Mouse (Mus musculus): ENCODE data around the gene Mospd3. TPM values are rescaled to one million over a fixed set of nuclear protein-coding genes. Genes with fewer than 3 reads are reported as not detected.

Mospd3 gene
- polyA plus RNA-seq, 1 experiment from 2014 or later, result 23.1 TPM

DNA sequence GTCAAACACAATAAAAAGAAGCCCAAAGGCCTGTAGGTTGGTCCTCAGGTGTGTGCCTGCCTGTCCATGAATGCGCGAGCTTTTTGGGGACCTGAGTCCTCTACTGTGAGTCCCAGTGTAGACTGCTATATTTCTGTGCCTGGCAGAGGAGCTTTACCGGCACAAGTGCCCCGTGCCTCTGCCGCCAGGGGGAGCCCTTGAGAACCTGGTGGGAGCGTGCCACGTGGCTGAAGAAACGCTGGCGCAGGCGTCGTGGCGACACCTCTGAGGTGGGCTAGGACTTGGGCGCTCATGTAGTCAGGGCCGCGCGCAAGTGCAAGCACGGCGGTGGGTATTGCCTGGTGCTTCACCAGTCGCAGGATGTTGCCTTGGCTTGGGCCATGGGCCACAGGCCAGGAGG, 40.2 kb upstream of the Mospd3 start, which contains the start of gene Sap25:
Gene Sap25 (plus strand): TSS at position 281 of the 400 bp plus-strand sequence.
- no peak within 1 kb of the TSS for H3K4me3 ChIP-seq (ENCODE audit: low read depth, low read length)
- no peak within 1 kb of the TSS for H3K4me2 ChIP-seq (ENCODE audit: low read depth, low read length)
- peaks cover 17% of the 10 kb centered on the region for H3K27me3 ChIP-seq (ENCODE audit: control insufficient read depth, insufficient read depth, low read depth, low read length)
- ATAC-seq (ENCODE audit: low read depth), result no peak
- WGBS (ENCODE audit: insufficient replicate concordance), result 73% methylated on average over 19 of the region's 19 CpGs
- H3K9ac ChIP-seq (ENCODE audit: low read depth, low read length), result no peak within 1 kb of the TSS
- H3K27ac ChIP-seq (ENCODE audit: low read length), result no peak within 1 kb of the TSS
- H3K36me3 ChIP-seq (ENCODE audit: control insufficient read depth, insufficient read depth), result peaks cover 31% of the 10 kb centered on the region
- peaks cover 15% of the 10 kb centered on the region for H3K4me1 ChIP-seq (ENCODE audit: control insufficient read depth, low read depth, low read length)
- H3K9me3 ChIP-seq (replicated peaks; ENCODE audit: control insufficient read depth, low read length), result no peaks in the 10 kb centered on the region

- no peaks in the 10 kb centered on the region for H3K9me3 ChIP-seq (replicated peaks; ENCODE audit: control insufficient read depth, low read length)
- H3K36me3 ChIP-seq (ENCODE audit: control insufficient read depth, insufficient read depth), result peaks cover 36% of the 10 kb centered on the region
- H3K27me3 ChIP-seq (ENCODE audit: control insufficient read depth, insufficient read depth, low read depth, low read length), result peaks cover 4% of the 10 kb centered on the region
- H3K4me1 ChIP-seq (ENCODE audit: control insufficient read depth, low read depth, low read length), result peaks cover 2% of the 10 kb centered on the region
- H3K4me2 ChIP-seq (ENCODE audit: low read depth, low read length), result no peak overlapping the region
- no peak overlapping the region for H3K27ac ChIP-seq (ENCODE audit: low read length)
- no peak for ATAC-seq (ENCODE audit: low read depth)
- WGBS (ENCODE audit: insufficient replicate concordance), result 71% methylated on average over 7 of the region's 7 CpGs
- H3K4me3 ChIP-seq (ENCODE audit: low read depth, low read length), result no peak overlapping the region
- no peak overlapping the region for H3K9ac ChIP-seq (ENCODE audit: low read depth, low read length)
These were observed 38.6 kb upstream of the Mospd3 start for GRCm38 (mm10) chr5:137639472-137639871.

DNA sequence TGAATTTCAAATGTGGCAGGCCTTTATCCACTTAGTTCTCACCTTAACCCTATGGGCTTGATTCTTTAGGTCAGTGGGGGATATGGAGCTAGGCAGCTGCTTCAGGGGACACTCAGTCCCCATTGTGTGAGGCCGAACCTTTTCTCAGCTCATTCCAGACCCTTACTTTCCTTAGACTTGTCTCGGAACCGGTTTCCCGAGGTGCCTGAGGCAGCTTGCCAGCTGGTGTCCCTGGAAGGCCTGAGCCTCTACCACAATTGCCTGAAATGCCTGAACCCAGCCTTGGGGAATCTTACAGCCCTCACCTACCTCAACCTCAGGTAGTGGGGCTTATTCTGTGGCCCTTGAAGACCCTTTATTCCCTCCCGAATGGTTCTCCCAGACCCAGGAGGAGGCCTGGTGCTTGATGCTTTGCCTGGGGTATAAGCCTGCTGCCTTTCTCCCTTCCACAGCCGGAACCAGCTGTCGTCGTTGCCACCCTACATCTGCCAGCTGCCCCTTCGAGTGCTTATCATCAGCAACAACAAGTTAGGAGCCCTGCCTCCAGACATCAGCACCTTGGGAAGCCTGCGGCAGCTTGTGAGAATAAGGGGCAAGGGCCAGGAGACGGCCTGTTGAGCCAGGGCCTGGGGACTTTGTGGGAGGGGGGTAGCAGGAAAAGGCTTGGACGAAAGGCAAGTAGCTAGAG, 32.7 kb upstream of the Mospd3 start:
- no peak overlapping the region for H3K4me3 ChIP-seq (ENCODE audit: low read depth, low read length)
- ATAC-seq (ENCODE audit: low read depth), result no peak
- no peaks in the 10 kb centered on the region for H3K27me3 ChIP-seq (ENCODE audit: control insufficient read depth, insufficient read depth, low read depth, low read length)
- peaks cover 30% of the 10 kb centered on the region for H3K36me3 ChIP-seq (ENCODE audit: control insufficient read depth, insufficient read depth)
- no peaks in the 10 kb centered on the region for H3K9me3 ChIP-seq (replicated peaks; ENCODE audit: control insufficient read depth, low read length)
- WGBS (ENCODE audit: insufficient replicate concordance), result 74% methylated on average over 12 of the region's 12 CpGs
- no peak overlapping the region for H3K9ac ChIP-seq (ENCODE audit: low read depth, low read length)
- H3K4me2 ChIP-seq (ENCODE audit: low read depth, low read length), result no peak overlapping the region
- peaks cover 24% of the 10 kb centered on the region for H3K4me1 ChIP-seq (ENCODE audit: control insufficient read depth, low read depth, low read length)
- no peak overlapping the region for H3K27ac ChIP-seq (ENCODE audit: low read length)

GRCm38 (mm10) chr5:137631591-137631990, 30.7 kb upstream of the Mospd3 start:
- H3K9ac ChIP-seq (ENCODE audit: low read depth, low read length), result peak overlapping the region; percentile 30; the same call in 1 of the 2 replicates
- H3K4me1 ChIP-seq (ENCODE audit: control insufficient read depth, low read depth, low read length), result peaks cover 31% of the 10 kb centered on the region
- no peak for ATAC-seq (ENCODE audit: low read depth)
- H3K36me3 ChIP-seq (ENCODE audit: control insufficient read depth, insufficient read depth), result peaks cover 15% of the 10 kb centered on the region
- peak overlapping the region; percentile 77 for H3K27ac ChIP-seq (ENCODE audit: low read length)
- H3K4me3 ChIP-seq (ENCODE audit: low read depth, low read length), result peak overlapping the region; percentile 78
- peak overlapping the region; percentile 92 for H3K4me2 ChIP-seq (ENCODE audit: low read depth, low read length)
- WGBS (ENCODE audit: insufficient replicate concordance), result 17% methylated on average over 4 of the region's 4 CpGs
- no peaks in the 10 kb centered on the region for H3K27me3 ChIP-seq (ENCODE audit: control insufficient read depth, insufficient read depth, low read depth, low read length)
- H3K9me3 ChIP-seq (replicated peaks; ENCODE audit: control insufficient read depth, low read length), result no peaks in the 10 kb centered on the region

DNA sequence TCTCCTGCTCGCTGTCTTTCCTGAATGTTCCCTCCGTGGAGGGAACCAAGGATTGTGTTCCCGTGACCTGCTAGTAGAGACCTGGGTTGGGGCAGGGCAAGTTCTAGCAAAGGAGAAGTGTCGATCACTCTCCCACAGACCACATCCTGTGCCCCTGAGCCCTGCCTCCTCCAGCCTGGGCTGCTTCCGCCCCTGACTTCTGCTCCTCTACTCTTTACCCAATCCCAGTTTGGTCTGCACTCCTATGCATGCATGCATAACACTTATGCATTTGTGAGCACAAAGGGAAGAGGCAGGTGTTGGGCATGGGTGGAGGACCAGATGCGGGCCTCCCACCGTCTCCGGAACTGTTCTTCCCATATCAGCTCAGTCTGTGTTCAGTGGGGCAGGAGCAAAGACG, 30.3 kb upstream of the Mospd3 start:
- 17% methylated on average over 9 of the region's 9 CpGs for WGBS (ENCODE audit: insufficient replicate concordance)

DNA sequence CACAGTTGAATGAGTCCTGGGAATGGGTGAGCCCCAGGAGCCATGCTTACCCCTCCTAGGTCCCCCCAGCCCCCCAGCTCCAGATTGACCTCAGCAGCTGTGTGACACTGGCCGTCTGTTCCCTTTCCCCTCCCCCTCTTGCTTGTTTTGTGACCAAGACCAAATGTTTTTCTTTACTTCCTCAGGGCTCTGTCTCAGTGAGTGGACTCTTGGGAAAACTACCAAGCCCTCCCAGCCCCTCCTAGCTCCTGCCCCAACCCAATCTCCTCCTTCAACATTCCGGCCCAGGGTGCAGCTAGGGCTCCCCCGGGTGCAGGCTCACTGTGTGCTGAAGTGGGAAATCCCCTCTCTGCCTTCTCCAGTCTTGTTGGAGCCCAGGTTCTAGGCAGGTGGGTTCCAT, 29.7 kb upstream of the Mospd3 start:
- Histone ChIP-seq H3K36me3 (ENCODE audit: control insufficient read depth, insufficient read depth) (peaks cover 12% of the 10 kb centered on the region), H3K27ac (ENCODE audit: low read length) (peak overlapping the region; percentile 93), H3K9ac (ENCODE audit: low read depth, low read length) (peak overlapping the region; percentile 83), H3K4me2 (ENCODE audit: low read depth, low read length) (peak overlapping the region; percentile 92), H3K4me3 (ENCODE audit: low read depth, low read length) (peak overlapping the region; percentile 78), H3K9me3 (replicated peaks; ENCODE audit: control insufficient read depth, low read length) (no peaks in the 10 kb centered on the region), H3K27me3 (ENCODE audit: control insufficient read depth, insufficient read depth, low read depth, low read length) (no peaks in the 10 kb centered on the region), H3K4me1 (ENCODE audit: control insufficient read depth, low read depth, low read length) (peaks cover 31% of the 10 kb centered on the region)
- no peak for ATAC-seq (ENCODE audit: low read depth)
- 13% methylated on average over 3 of the region's 3 CpGs for WGBS (ENCODE audit: insufficient replicate concordance)

More for the DNA sequence above, 30.3 kb upstream of the Mospd3 start:
- Histone ChIP-seq H3K4me1 (ENCODE audit: control insufficient read depth, low read depth, low read length) (peaks cover 31% of the 10 kb centered on the region), H3K4me2 (ENCODE audit: low read depth, low read length) (peak overlapping the region; percentile 92), H3K9ac (ENCODE audit: low read depth, low read length) (peak overlapping the region; percentile 83), H3K27ac (ENCODE audit: low read length) (peak overlapping the region; percentile 93), H3K36me3 (ENCODE audit: control insufficient read depth, insufficient read depth) (peaks cover 13% of the 10 kb centered on the region), H3K4me3 (ENCODE audit: low read depth, low read length) (peak overlapping the region; percentile 78), H3K27me3 (ENCODE audit: control insufficient read depth, insufficient read depth, low read depth, low read length) (no peaks in the 10 kb centered on the region), H3K9me3 (replicated peaks; ENCODE audit: control insufficient read depth, low read length) (no peaks in the 10 kb centered on the region)
- no peak for ATAC-seq (ENCODE audit: low read depth)

DNA sequence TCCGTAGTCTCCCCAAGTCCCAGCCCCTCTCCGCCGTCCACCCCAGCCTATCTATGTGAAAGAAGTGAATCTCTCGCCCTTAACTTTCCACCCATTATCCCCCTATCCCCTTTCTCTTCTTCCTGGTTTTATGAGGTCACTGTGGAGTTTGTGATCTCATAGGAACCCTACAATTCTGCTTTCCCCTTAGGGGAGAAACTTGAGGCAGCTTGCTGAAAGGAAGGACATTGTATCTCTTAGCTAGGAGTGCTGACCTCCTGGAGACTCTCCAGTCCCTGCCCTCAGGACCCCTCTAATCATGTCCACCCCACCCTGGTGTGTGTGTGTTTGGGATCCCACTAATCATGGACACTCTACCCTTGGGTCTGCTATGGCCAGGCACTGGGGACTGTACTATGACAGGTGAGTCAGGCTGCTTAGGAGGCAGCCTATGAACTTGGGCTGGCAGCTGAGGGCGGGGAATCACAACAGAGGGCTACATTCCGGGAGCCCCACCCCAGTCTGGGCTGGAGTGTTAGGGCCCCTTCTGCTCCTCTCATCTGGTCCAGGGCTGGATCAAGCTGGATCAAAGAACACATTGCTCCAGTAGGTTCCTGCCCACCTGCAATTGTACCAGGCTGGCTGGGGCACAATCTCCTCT, 29.2 kb upstream of the Mospd3 start:
- Histone ChIP-seq H3K27ac (ENCODE audit: low read length) (peak overlapping the region; percentile 93), H3K27me3 (ENCODE audit: control insufficient read depth, insufficient read depth, low read depth, low read length) (no peaks in the 10 kb centered on the region), H3K9me3 (replicated peaks; ENCODE audit: control insufficient read depth, low read length) (no peaks in the 10 kb centered on the region), H3K36me3 (ENCODE audit: control insufficient read depth, insufficient read depth) (peaks cover 8% of the 10 kb centered on the region), H3K9ac (ENCODE audit: low read depth, low read length) (peak overlapping the region; percentile 83), H3K4me2 (ENCODE audit: low read depth, low read length) (peak overlapping the region; percentile 92), H3K4me3 (ENCODE audit: low read depth, low read length) (peak overlapping the region; percentile 78), H3K4me1 (ENCODE audit: control insufficient read depth, low read depth, low read length) (peaks cover 31% of the 10 kb centered on the region)
- no peak for ATAC-seq (ENCODE audit: low read depth)
- 4% methylated on average over 6 of the region's 6 CpGs for WGBS (ENCODE audit: insufficient replicate concordance)

- no peaks in the 10 kb centered on the region for H3K27me3 ChIP-seq (ENCODE audit: control insufficient read depth, insufficient read depth, low read depth, low read length)
- H3K9ac ChIP-seq (ENCODE audit: low read depth, low read length), result peak overlapping the region; percentile 83
- H3K27ac ChIP-seq (ENCODE audit: low read length), result peak overlapping the region; percentile 93
- ATAC-seq (ENCODE audit: low read depth), result peak; percentile 22
- peaks cover 31% of the 10 kb centered on the region for H3K4me1 ChIP-seq (ENCODE audit: control insufficient read depth, low read depth, low read length)
- H3K4me2 ChIP-seq (ENCODE audit: low read depth, low read length), result peak overlapping the region; percentile 92
- under 1% methylated on average over 23 of the region's 23 CpGs for WGBS (ENCODE audit: insufficient replicate concordance)
- peak overlapping the region; percentile 78 for H3K4me3 ChIP-seq (ENCODE audit: low read depth, low read length)
- peaks cover 8% of the 10 kb centered on the region for H3K36me3 ChIP-seq (ENCODE audit: control insufficient read depth, insufficient read depth)
- no peaks in the 10 kb centered on the region for H3K9me3 ChIP-seq (replicated peaks; ENCODE audit: control insufficient read depth, low read length)
These were observed 28.5 kb upstream of the Mospd3 start for GRCm38 (mm10) chr5:137629306-137629721.
